In genomic region chr5:150611136-150611535, GRCm38 (mm10) we compare ENCODE assay signal across 24 mouse cellular contexts. TPM values are rescaled to one million over a fixed set of nuclear protein-coding genes. Genes with fewer than 3 reads are reported as not detected.
DNase-seq lines count a peak whose midpoint lies in the region; ATAC-seq and TF ChIP-seq lines count a peak whose summit lies in the region.
"Had no signal": no experiment of that assay in that cellular context is flagged by ENCODE, and none has a peak within 500 bp of the region (broad histone marks: within the 10 kb centered on the region; RNA-seq: fewer than 3 reads in every experiment).

No protein-coding gene starts in this region.

- H3K4me1 ChIP-seq in heart, embryonic 13.5 days = no peaks in the 10 kb centered on the region
- H3K4me1 ChIP-seq in heart, embryonic 11.5 days (ENCODE audit: control insufficient read depth, insufficient read depth, low read length) = no peaks in the 10 kb centered on the region
- H3K4me1 ChIP-seq in kidney, postnatal 0 days (replicated peaks; ENCODE audit: insufficient read depth, low read length) = no peaks in the 10 kb centered on the region
- no peaks in the 10 kb centered on the region for H3K4me1 ChIP-seq in kidney, adult 2 months (ENCODE audit: control insufficient read depth, insufficient read depth, low read length)
- H3K4me1 ChIP-seq in small intestine, adult 2 months (ENCODE audit: control insufficient read depth, insufficient read depth, insufficient read length, low read length) = peaks cover 13% of the 10 kb centered on the region; the same call in 1 of the 2 replicates
- H3K4me1 ChIP-seq: embryonic facial prominence, embryonic 12.5 days; embryonic facial prominence, embryonic 15.5 days; heart, embryonic 15.5 days had no signal

- no peak for TF ChIP-seq POLR2A in kidney, adult 2 months (IDR thresholded peaks at IDR 0.05; ENCODE audit: low read depth, low read length)
- no peak for TF ChIP-seq POLR2A in small intestine, adult 2 months (IDR thresholded peaks at IDR 0.05; ENCODE audit: low read depth, low read length)

- H3K4me3 ChIP-seq in heart, embryonic 13.5 days = no peak overlapping the region
- H3K4me3 ChIP-seq in heart, embryonic 11.5 days (ENCODE audit: low read depth, low read length) = no peak overlapping the region
- no peak overlapping the region for H3K4me3 ChIP-seq in kidney, postnatal 0 days (replicated peaks; ENCODE audit: low read depth, low read length)
- H3K4me3 ChIP-seq in kidney, adult 2 months (ENCODE audit: insufficient read depth, low read depth, low read length) = no peak overlapping the region
- no peak overlapping the region for H3K4me3 ChIP-seq in small intestine, adult 2 months (ENCODE audit: low read depth, low read length)
- H3K4me3 ChIP-seq: embryonic facial prominence, embryonic 12.5 days; embryonic facial prominence, embryonic 15.5 days; heart, adult 2 months; heart, embryonic 10.5 days; heart, embryonic 15.5 days had no signal

- H3K36me3 ChIP-seq in heart, embryonic 13.5 days = peaks cover 20% of the 10 kb centered on the region
- peaks cover 2% of the 10 kb centered on the region; the same call in 1 of the 2 replicates for H3K36me3 ChIP-seq in heart, embryonic 11.5 days (ENCODE audit: control insufficient read depth, insufficient read depth, low read length)
- H3K36me3 ChIP-seq in kidney, postnatal 0 days (ENCODE audit: insufficient read depth, low read length) = no peaks in the 10 kb centered on the region
- no peaks in the 10 kb centered on the region for H3K36me3 ChIP-seq in kidney, adult 2 months (ENCODE audit: control insufficient read depth, insufficient read depth, low read length)
- no peaks in the 10 kb centered on the region for H3K36me3 ChIP-seq in small intestine, adult 2 months (ENCODE audit: control insufficient read depth, insufficient read depth, low read length)
- H3K36me3 ChIP-seq: embryonic facial prominence, embryonic 15.5 days; G1E had no signal

- 0 out of 2 replicates have a peak overlapping the region, but pooled peaks have one; percentile 24 for H3K27ac ChIP-seq in heart, embryonic 13.5 days (replicated peaks)
- no peak overlapping the region for H3K27ac ChIP-seq in heart, embryonic 11.5 days (ENCODE audit: low read depth, low read length)
- no peak overlapping the region for H3K27ac ChIP-seq in kidney, postnatal 0 days
- H3K27ac ChIP-seq in kidney, adult 2 months (ENCODE audit: insufficient read depth, low read depth, low read length) = no peak overlapping the region
- peak overlapping the region; percentile 57 for H3K27ac ChIP-seq in small intestine, adult 2 months (ENCODE audit: insufficient read depth, low read depth, low read length)
- H3K27ac ChIP-seq: embryonic facial prominence, embryonic 12.5 days; embryonic facial prominence, embryonic 15.5 days; heart, adult 2 months; heart, embryonic 10.5 days; heart, embryonic 15.5 days; hindbrain, embryonic 14.5 days; hindbrain, postnatal 0 days had no signal

- H3K27me3 ChIP-seq in heart, embryonic 13.5 days (replicated peaks) = no peaks in the 10 kb centered on the region
- no peaks in the 10 kb centered on the region for H3K27me3 ChIP-seq in heart, embryonic 11.5 days (ENCODE audit: control insufficient read depth, insufficient read depth, low read length)
- no peaks in the 10 kb centered on the region for H3K27me3 ChIP-seq in kidney, postnatal 0 days (ENCODE audit: insufficient read depth, low read length)
- H3K27me3 ChIP-seq in kidney, adult 2 months (replicated peaks; ENCODE audit: control insufficient read depth, insufficient read depth, low read length) = no peaks in the 10 kb centered on the region
- no peaks in the 10 kb centered on the region for H3K27me3 ChIP-seq in small intestine, adult 2 months (ENCODE audit: control insufficient read depth, insufficient read depth, low read length)
- H3K27me3 ChIP-seq: CH12.LX; embryonic facial prominence, embryonic 12.5 days; embryonic facial prominence, embryonic 15.5 days; heart, embryonic 15.5 days; Patski had no signal

- no peak for ATAC-seq in heart, embryonic 13.5 days (ENCODE audit: extremely low read depth, insufficient number of reproducible peaks, low FRiP score, low TSS enrichment)
- no peak for ATAC-seq in heart, embryonic 11.5 days (replicated peaks; ENCODE audit: insufficient number of reproducible peaks, low FRiP score, low TSS enrichment)
- no peak for ATAC-seq in kidney, postnatal 0 days (replicated peaks; ENCODE audit: low FRiP score, low read depth)
- ATAC-seq in megakaryocyte, adult 5-6 weeks (ENCODE audit: poor library complexity, severe bottlenecking) = 0 out of 2 replicates have a peak, but pooled peaks have one; percentile 5
- ATAC-seq: forebrain, embryonic 14.5 days; forebrain, postnatal 0 days; hindbrain, postnatal 0 days had no signal

- 60% methylated on average over 1 of the region's 1 CpGs for WGBS in heart, embryonic 13.5 days
- WGBS in heart, embryonic 11.5 days (ENCODE audit: insufficient replicate concordance) = 93% methylated on average over 1 of the region's 1 CpGs
- WGBS in kidney, postnatal 0 days = 35% methylated on average over 1 of the region's 1 CpGs
- WGBS in kidney, adult 2 months = 33% methylated on average over 1 of the region's 1 CpGs
- WGBS in small intestine, adult 2 months = 80% methylated on average over 1 of the region's 1 CpGs

- intact Hi-C loops in left cerebral cortex, postnatal 10 days (cut with DNase I) = no loop called here

- 0 out of 2 replicates have a peak, but pooled peaks cover 4% of the 10 kb centered on the region for H3K9me3 ChIP-seq in heart, embryonic 13.5 days
- no peaks in the 10 kb centered on the region for H3K9me3 ChIP-seq in heart, embryonic 11.5 days (replicated peaks; ENCODE audit: control insufficient read depth, low read length)
- H3K9me3 ChIP-seq in kidney, postnatal 0 days (replicated peaks; ENCODE audit: low read length) = no peaks in the 10 kb centered on the region
- H3K9me3 ChIP-seq: embryonic facial prominence, embryonic 12.5 days; embryonic facial prominence, embryonic 15.5 days; G1E; heart, embryonic 10.5 days; heart, embryonic 15.5 days had no signal

- no peak overlapping the region for H3K9ac ChIP-seq in heart, embryonic 13.5 days
- H3K9ac ChIP-seq in heart, embryonic 11.5 days (ENCODE audit: low read depth, low read length) = no peak overlapping the region
- no peak overlapping the region for H3K9ac ChIP-seq in kidney, postnatal 0 days (ENCODE audit: low read depth, low read length)
- H3K9ac ChIP-seq: embryonic facial prominence, embryonic 12.5 days; embryonic facial prominence, embryonic 15.5 days; forebrain, postnatal 0 days; heart, embryonic 15.5 days; hindbrain, embryonic 14.5 days had no signal

- no peak for TF ChIP-seq CTCF in kidney, postnatal 0 days (IDR thresholded peaks at IDR 0.05; ENCODE audit: low read depth)
- no peak for TF ChIP-seq CTCF in kidney, adult 2 months (conservative IDR thresholded peaks at IDR 0.05; ENCODE audit: insufficient read depth, insufficient read length, low read depth, low read length)
- TF ChIP-seq CTCF in small intestine, adult 2 months (IDR thresholded peaks at IDR 0.05; ENCODE audit: extremely low read depth, insufficient read length, insufficient replicate concordance, low read depth, low read length) = no peak

- no peak overlapping the region for H3K4me2 ChIP-seq in heart, embryonic 13.5 days
- H3K4me2 ChIP-seq in heart, embryonic 11.5 days = no peak overlapping the region
- H3K4me2 ChIP-seq in kidney, postnatal 0 days (ENCODE audit: low read length) = no peak overlapping the region
- H3K4me2 ChIP-seq: embryonic facial prominence, embryonic 12.5 days; embryonic facial prominence, embryonic 15.5 days; heart, embryonic 15.5 days; hindbrain, embryonic 14.5 days had no signal

- peak; percentile 16 for DNase-seq in kidney, postnatal 0 days (ENCODE audit: low spot score)
- DNase-seq in kidney, adult 2 months = no peak
- DNase-seq in left cerebral cortex, postnatal 10 days (ENCODE audit: extremely low spot score in 1 of 2, low spot score in 2 of 2) = no peak
- DNase-seq: cerebellum, adult 18-20 months; cerebellum, adult 9-10 months; cerebellum, postnatal 14 days; forebrain, postnatal 0 days; gastrocnemius, postnatal 25 days; heart, adult 2 months; heart, postnatal 14 days had no signal

RNA-seq across cellular contexts. Expression of gene N4bp2l1, which starts 14.1 kb away (rescaled TPM):
- polyA plus RNA-seq in heart, embryonic 13.5 days (2015; fragmentation: Nextera tagmentation; extraction: Ambion mirVana) = 3.1 and 3.5 TPM in 2 replicates
- 3.0 and 3.2 TPM in 2 replicates for polyA plus RNA-seq in heart, embryonic 11.5 days (2014; fragmentation: Nextera tagmentation; extraction: Ambion mirVana)
- 6.9 and 8.6 TPM in 2 replicates for polyA plus RNA-seq in kidney, postnatal 0 days (2015; fragmentation: Nextera tagmentation; extraction: Ambion mirVana)
- polyA plus RNA-seq in kidney, adult 2 months (2012; rRNA removed) = 6.9 and 7.8 TPM in 2 replicates
- 67.9 and 68.9 TPM in 2 replicates for total RNA-seq in megakaryocyte, adult 5-6 weeks (2015)
- total RNA-seq in megakaryocyte, adult 5-6 weeks (2017) = 61.6 and 62.9 TPM in 2 replicates
- 4.9 and 7.6 TPM in 2 replicates for polyA plus RNA-seq in small intestine, adult 2 months (2012; rRNA removed)
- total RNA-seq in left cerebral cortex, postnatal 10 days (2021) = 10 to 100 TPM; 30.7 to 33.6 TPM

RNA-seq across cellular contexts. Expression of gene N4bp2l2, which starts 54.8 kb away (rescaled TPM):
- 28.1 and 31.0 TPM in 2 replicates for polyA plus RNA-seq in heart, embryonic 13.5 days (2015; fragmentation: Nextera tagmentation; extraction: Ambion mirVana)
- 45.2 and 49.9 TPM in 2 replicates for polyA plus RNA-seq in heart, embryonic 11.5 days (2014; fragmentation: Nextera tagmentation; extraction: Ambion mirVana)
- polyA plus RNA-seq in kidney, postnatal 0 days (2015; fragmentation: Nextera tagmentation; extraction: Ambion mirVana) = 40.9 and 45.1 TPM in 2 replicates
- 6.5 and 7.4 TPM in 2 replicates for polyA plus RNA-seq in kidney, adult 2 months (2012; rRNA removed)
- 64.8 and 75.1 TPM in 2 replicates for total RNA-seq in megakaryocyte, adult 5-6 weeks (2015)
- 81.1 and 97.2 TPM in 2 replicates for total RNA-seq in megakaryocyte, adult 5-6 weeks (2017)
- polyA plus RNA-seq in small intestine, adult 2 months (2012; rRNA removed) = 1.4 and 1.7 TPM in 2 replicates
- 10 to 100 TPM; 66.3 to 67.8 TPM for total RNA-seq in left cerebral cortex, postnatal 10 days (2021)

Comparison
In these comparisons a context has a peak if more than half of its experiments do, and no peak if none do; other contexts are left out.
1. H3K27ac ChIP-seq: peak in heart, embryonic 13.5 days (single experiment) and small intestine, adult 2 months (single experiment); none in heart, embryonic 11.5 days (single experiment), kidney, postnatal 0 days (single experiment) and kidney, adult 2 months (single experiment).